Mouse (Mus musculus) thymus, adult 2 months (tissue): ENCODE data around the gene Fanci. TPM values are rescaled to one million over a fixed set of nuclear protein-coding genes. Genes with fewer than 3 reads are reported as not detected.
A peak's percentile ranks its signal among the peaks of the same experiment; 100 is the strongest.

Experiments used
- DNase-seq: peaks from one replicate; pipeline ENCODE4 v3.0.0; 2021
- H3K27ac ChIP-seq: fragments of 200-500 bp; 2 replicates; pipeline ENCODE4 v1.5.1; 2012; ENCODE audit warnings: low read length, control low read depth; ENCODE audit not compliant: control insufficient read depth, insufficient read depth
- H3K27me3 ChIP-seq: fragments of 200-500 bp; 2 replicates; pipeline ENCODE4 v1.6.1; 2012; ENCODE audit warnings: mild to moderate bottlenecking, low read length, moderate library complexity, mixed read lengths; ENCODE audit not compliant: control insufficient read depth, insufficient read depth
- H3K36me3 ChIP-seq: fragments of 200-500 bp; 2 replicates; pipeline ENCODE4 v1.6.1; 2012; ENCODE audit warnings: mild to moderate bottlenecking, low read length, moderate library complexity; ENCODE audit not compliant: control insufficient read depth, insufficient read depth
- H3K4me1 ChIP-seq: fragments of 200-500 bp; replicated peaks from 2 replicates; pipeline ENCODE4 v1.6.1; 2012; ENCODE audit warnings: low read length; ENCODE audit not compliant: control insufficient read depth, insufficient read depth
- H3K4me3 ChIP-seq: fragments of 200-500 bp; 2 replicates; pipeline ENCODE4 v1.5.1; 2012; ENCODE audit warnings: mild to moderate bottlenecking, low read length, control low read depth, moderate library complexity; ENCODE audit not compliant: control insufficient read depth, insufficient read depth
- CTCF ChIP-seq: fragments of 200-500 bp; IDR thresholded peaks from 2 replicates; pipeline ENCODE4 v1.5.1; 2012; ENCODE audit warnings: mild to moderate bottlenecking, control low read depth, low read length, moderate library complexity, borderline replicate concordance; ENCODE audit not compliant: control insufficient read depth, poor library complexity, insufficient read depth; ENCODE audit errors: extremely low read depth
- POLR2A ChIP-seq: fragments of 200-500 bp; IDR thresholded peaks from 2 replicates; pipeline ENCODE4 v1.6.1; 2012; ENCODE audit warnings: mild to moderate bottlenecking, low read length, control low read depth, moderate library complexity; ENCODE audit not compliant: control insufficient read depth, poor library complexity, insufficient read depth; ENCODE audit errors: extremely low read depth
- WGBS: fragments of 180-500 bp; shearing (Covaris S2); methylation state at CpG from one replicate; pipeline ENCODE4 v1.1.7; 2018; 5-methylcytosine and 5-hydroxymethylcytosine counted together
- polyA plus RNA-seq: library from polyadenylated mRNA; depleted of rRNA; stranded (reverse); fragments of >200 nt; gene quantifications from 2 replicates; pipeline ENCODE4 v1.2.3, GENCODE M21; 2012

Fanci gene
- polyA plus RNA-seq, 1 experiment, result 7.8 TPM

GRCm38 (mm10) chr7:79368664-79369063, 23.1 kb upstream of the Fanci start:
- WGBS, result 24% methylated on average over 5 of the region's 5 CpGs
- peaks cover 18% of the 10 kb centered on the region for H3K4me1 ChIP-seq
- H3K27ac ChIP-seq, result no peak overlapping the region
- no peaks in the 10 kb centered on the region for H3K27me3 ChIP-seq
- no peaks in the 10 kb centered on the region for H3K36me3 ChIP-seq
- H3K4me3 ChIP-seq, result no peak overlapping the region
- TF ChIP-seq POLR2A (no peak), CTCF (no peak)
- no peak for DNase-seq

GRCm38 (mm10) chr7:79369416-79369815, 22.3 kb upstream of the Fanci start:
- no peaks in the 10 kb centered on the region for H3K36me3 ChIP-seq
- no peak for DNase-seq
- peaks cover 12% of the 10 kb centered on the region for H3K4me1 ChIP-seq
- H3K27me3 ChIP-seq, result no peaks in the 10 kb centered on the region
- H3K27ac ChIP-seq, result no peak overlapping the region
- H3K4me3 ChIP-seq, result no peak overlapping the region
- no peak for TF ChIP-seq CTCF
- TF ChIP-seq POLR2A, result no peak
- 71% methylated on average over 4 of the region's 4 CpGs for WGBS

- 16% methylated on average over 10 of the region's 10 CpGs for WGBS
- no peak for TF ChIP-seq POLR2A
- peak; percentile 87; the same call in 1 of the 2 replicates for TF ChIP-seq CTCF
- Histone ChIP-seq H3K36me3 (no peaks in the 10 kb centered on the region), H3K27ac (no peak overlapping the region), H3K4me3 (no peak overlapping the region), H3K4me1 (no peaks in the 10 kb centered on the region), H3K27me3 (no peaks in the 10 kb centered on the region)
- DNase-seq, result peak; percentile 88
These were observed 20.3 kb upstream of the Fanci start for GRCm38 (mm10) chr7:79371321-79371879.

GRCm38 (mm10) chr7:79374017-79374416, 17.7 kb upstream of the Fanci start:
- no peak for TF ChIP-seq POLR2A
- TF ChIP-seq CTCF, result no peak
- Histone ChIP-seq H3K27me3 (no peaks in the 10 kb centered on the region), H3K36me3 (no peaks in the 10 kb centered on the region), H3K4me1 (no peaks in the 10 kb centered on the region), H3K4me3 (no peak overlapping the region), H3K27ac (no peak overlapping the region)
- DNase-seq, result no peak

GRCm38 (mm10) chr7:79375594-79375993, 16.1 kb upstream of the Fanci start:
- Histone ChIP-seq H3K4me3 (no peak overlapping the region), H3K27me3 (no peaks in the 10 kb centered on the region), H3K36me3 (no peaks in the 10 kb centered on the region), H3K4me1 (peaks cover 3% of the 10 kb centered on the region; the same call in 1 of the 2 replicates), H3K27ac (no peak overlapping the region)
- no peak for DNase-seq
- 93% methylated on average over 5 of the region's 5 CpGs for WGBS
- TF ChIP-seq CTCF (no peak), POLR2A (no peak)

GRCm38 (mm10) chr7:79376516-79377275, 15.0 kb upstream of the Fanci start:
- no peak for TF ChIP-seq CTCF
- no peak for TF ChIP-seq POLR2A
- WGBS, result 84% methylated on average over 10 of the region's 10 CpGs
- H3K27me3 ChIP-seq, result no peaks in the 10 kb centered on the region
- H3K27ac ChIP-seq, result no peak overlapping the region
- DNase-seq, result no peak
- no peak overlapping the region for H3K4me3 ChIP-seq
- H3K36me3 ChIP-seq, result no peaks in the 10 kb centered on the region
- H3K4me1 ChIP-seq, result peaks cover 6% of the 10 kb centered on the region; the same call in 1 of the 2 replicates
